Mouse (Mus musculus) megakaryocyte, embryonic 14.5 days (primary cell): ENCODE data around the gene Hoxc8.

Experiments
- FLI1 ChIP-seq: IDR thresholded peaks from 2 replicates; pipeline ENCODE4 v1.6.1; 2012; ENCODE audit warnings: low read length, inconsistent platforms, mixed read lengths
- GATA1 ChIP-seq: IDR thresholded peaks from 3 replicates; pipeline ENCODE4 v1.6.1; 2012; ENCODE audit warnings: mixed read lengths, low read length, inconsistent platforms, borderline replicate concordance

GRCm38 (mm10) chr15:102967511-102968397 is 22.7 kb upstream of the Hoxc8 start:
- TF ChIP-seq GATA1: no peak
- no peak for TF ChIP-seq FLI1
